Mouse (Mus musculus) embryonic facial prominence, embryonic 14.5 days (tissue): Measurements from ENCODE around the gene Gm45717. TPM values are rescaled to one million over a fixed set of nuclear protein-coding genes. Genes with fewer than 3 reads are reported as not detected.

ENCODE experiments used
- ATAC-seq: fragments of 200-750 bp; cut with Nextera tagmentation; 2 replicates; pipeline ENCODE4 v1.8.0; 2017; ENCODE audit warnings: low read depth, moderate number of reproducible peaks, moderate TSS enrichment
- DNase-seq: peaks from one replicate; pipeline ENCODE4 v3.0.0-alpha.2; 2015; ENCODE audit warnings: low spot score
- H3K27ac ChIP-seq: fragments of 300-500 bp; sonication (generic); replicated peaks from 2 replicates; pipeline ENCODE4 v1.5.1; 2014; ENCODE audit warnings: low read depth, mild to moderate bottlenecking, low read length, moderate library complexity
- H3K27me3 ChIP-seq: fragments of 300-500 bp; sonication (generic); replicated peaks from 2 replicates; pipeline ENCODE4 v1.6.1; 2014; ENCODE audit warnings: low read length; ENCODE audit not compliant: control insufficient read depth, insufficient read depth
- H3K36me3 ChIP-seq: fragments of 300-500 bp; sonication (generic); 2 replicates; pipeline ENCODE4 v1.6.1; 2014; ENCODE audit warnings: low read length, mixed read lengths; ENCODE audit not compliant: control insufficient read depth, insufficient read depth
- H3K4me1 ChIP-seq: fragments of 300-500 bp; sonication (generic); 2 replicates; pipeline ENCODE4 v1.6.1; 2014; ENCODE audit warnings: antibody characterized with exemption, low read length; ENCODE audit not compliant: control insufficient read depth, insufficient read depth
- H3K4me2 ChIP-seq: fragments of 300-500 bp; sonication (generic); 2 replicates; pipeline ENCODE4 v1.6.1; 2014; ENCODE audit warnings: low read depth, mild to moderate bottlenecking, low read length, moderate library complexity, mixed read lengths
- H3K4me3 ChIP-seq: fragments of 300-500 bp; sonication (generic); 2 replicates; pipeline ENCODE4 v1.5.1; 2014; ENCODE audit warnings: low read depth, mild to moderate bottlenecking, low read length
- H3K9ac ChIP-seq: fragments of 300-500 bp; sonication (generic); 2 replicates; pipeline ENCODE4 v1.6.1; 2014; ENCODE audit warnings: low read depth, mild to moderate bottlenecking, low read length, moderate library complexity, mixed read lengths
- H3K9me3 ChIP-seq: fragments of 300-500 bp; sonication (generic); 2 replicates; pipeline ENCODE4 v1.6.1; 2016; ENCODE audit warnings: low read length; ENCODE audit not compliant: control insufficient read depth
- WGBS: fragments of 180-500 bp; shearing (Covaris S2); extraction: QIAGEN DNeasy Blood & Tissue Kit; methylation state at CpG from one replicate; pipeline ENCODE4 v1.1.7; 2014; 5-methylcytosine and 5-hydroxymethylcytosine counted together
- polyA plus RNA-seq: library from polyadenylated mRNA; unstranded; fragments of >200 nt; fragmentation: Nextera tagmentation; extraction: Ambion mirVana; gene quantifications from 2 replicates; pipeline ENCODE4 v1.2.1, GENCODE M21; 2014

Gm45717 gene
- polyA plus RNA-seq, 1 experiment from 2014 or later, result not detected

DNA sequence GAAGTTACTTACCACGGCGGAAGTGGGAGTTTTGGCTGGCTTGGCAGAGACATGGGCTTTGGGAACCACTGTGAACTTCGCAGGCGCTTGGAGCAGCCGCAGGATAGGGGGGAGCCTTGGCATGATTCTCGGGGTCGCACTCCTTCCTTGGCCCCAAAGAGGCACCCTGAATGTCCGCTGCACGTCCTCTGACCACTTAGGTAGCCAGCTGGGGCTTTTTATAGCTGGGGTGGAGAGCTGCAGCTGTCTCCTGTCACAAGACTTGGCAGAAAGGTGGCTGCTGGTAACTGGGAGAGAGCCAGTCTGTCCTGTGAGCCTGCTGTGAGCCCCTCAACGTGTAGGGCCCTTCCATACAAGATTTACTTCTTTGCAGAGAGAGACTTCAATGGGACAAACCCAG lies 55.5 kb downstream of the Gm45717 start, which contains the start of gene Cox8b:
Cox8b (minus strand) TSS at position 227 of the 400 bp plus-strand sequence.
- no peak within 1 kb of the TSS for H3K4me2 ChIP-seq
- no peaks in the 10 kb centered on the region for H3K4me1 ChIP-seq
- H3K27ac ChIP-seq, result no peak within 1 kb of the TSS
- H3K9me3 ChIP-seq, result no peaks in the 10 kb centered on the region
- H3K4me3 ChIP-seq, result no peak within 1 kb of the TSS
- no peak within 1 kb of the TSS for H3K9ac ChIP-seq
- WGBS, result 78% methylated on average over 10 of the region's 10 CpGs
- H3K36me3 ChIP-seq, result peaks cover 39% of the 10 kb centered on the region
- ATAC-seq (no peak), DNase-seq (no peak)
- no peaks in the 10 kb centered on the region for H3K27me3 ChIP-seq

Other genes starting within 250 kb of the Gm45717 start
- gene Cyp2e1, start 192.2 kb downstream of the Gm45717 start, polyA plus RNA-seq, result not detected in 2 replicates
- gene Syce1, start 168.1 kb downstream of the Gm45717 start, polyA plus RNA-seq, result 0.35 and 0.69 TPM in 2 replicates
- gene Zfp941, start 133.8 kb downstream of the Gm45717 start, polyA plus RNA-seq, result 1.4 and 2.3 TPM in 2 replicates
- 7.6 and 12.9 TPM in 2 replicates for gene Urah, start 120.9 kb downstream of the Gm45717 start, polyA plus RNA-seq
- 0.88 and 3.6 TPM in 2 replicates for gene Scgb1c1, start 110.4 kb downstream of the Gm45717 start, polyA plus RNA-seq
- not detected in 2 replicates for gene Odf3, start 108.1 kb downstream of the Gm45717 start, polyA plus RNA-seq
- gene Gm45785, start 99.6 kb downstream of the Gm45717 start, polyA plus RNA-seq, result not detected in 2 replicates
- gene Ric8a, start 99.0 kb downstream of the Gm45717 start, polyA plus RNA-seq, result 76.0 and 80.0 TPM in 2 replicates
- 65.4 and 75.3 TPM in 2 replicates for gene Bet1l, start 98.4 kb downstream of the Gm45717 start, polyA plus RNA-seq
- 127 and 140 TPM in 2 replicates for gene Psmd13, start 74.0 kb downstream of the Gm45717 start, polyA plus RNA-seq
- gene Sirt3, start 73.6 kb downstream of the Gm45717 start, polyA plus RNA-seq, result 18.3 and 19.9 TPM in 2 replicates
- gene Cox8b, start 55.5 kb downstream of the Gm45717 start, polyA plus RNA-seq, result 55.5 and 92.1 TPM in 2 replicates
- gene Nlrp6, start 35.0 kb downstream of the Gm45717 start, polyA plus RNA-seq, result 0.19 and 0.42 TPM in 2 replicates
- gene Pgghg, start 14.5 kb downstream of the Gm45717 start, polyA plus RNA-seq, result 22.7 and 25.5 TPM in 2 replicates
- gene Ifitm5, start 5.6 kb downstream of the Gm45717 start, polyA plus RNA-seq, result 108 and 179 TPM in 2 replicates
- 1,406 and 1,438 TPM in 2 replicates for gene Ifitm2, start 50 bp upstream of the Gm45717 start, polyA plus RNA-seq
- gene Ifitm1, start 11.3 kb upstream of the Gm45717 start, polyA plus RNA-seq, result 63.4 and 76.6 TPM in 2 replicates
- gene Ifitm3, start 54.8 kb upstream of the Gm45717 start, polyA plus RNA-seq, result 170 and 178 TPM in 2 replicates
- 1.6 and 2.1 TPM in 2 replicates for gene Ifitm6, start 62.0 kb upstream of the Gm45717 start, polyA plus RNA-seq
- gene Gm17387, start 73.2 kb upstream of the Gm45717 start, polyA plus RNA-seq, result not detected in 2 replicates
- 6.6 and 10.3 TPM in 2 replicates for gene B4galnt4, start 105.2 kb upstream of the Gm45717 start, polyA plus RNA-seq
- 30.0 and 33.5 TPM in 2 replicates for gene Pkp3, start 122.3 kb upstream of the Gm45717 start, polyA plus RNA-seq
- gene Sigirr, start 144.6 kb upstream of the Gm45717 start, polyA plus RNA-seq, result 4.0 and 4.4 TPM in 2 replicates
- gene Ano9, start 161.9 kb upstream of the Gm45717 start, polyA plus RNA-seq, result 3.7 and 5.0 TPM in 2 replicates
- 64.5 and 74.8 TPM in 2 replicates for gene Ptdss2, start 166.4 kb upstream of the Gm45717 start, polyA plus RNA-seq
- gene Rnh1, start 216.9 kb upstream of the Gm45717 start, polyA plus RNA-seq, result 160 and 166 TPM in 2 replicates
- 122 and 142 TPM in 2 replicates for gene Hras, start 238.1 kb upstream of the Gm45717 start, polyA plus RNA-seq
- gene Lrrc56, start 238.2 kb upstream of the Gm45717 start, polyA plus RNA-seq, result 6.0 and 7.2 TPM in 2 replicates